Mouse (Mus musculus): ENCODE measurements around the gene Ipo13. TPM values are rescaled to one million over a fixed set of nuclear protein-coding genes. Genes with fewer than 3 reads are reported as not detected.

The Ipo13 gene
- total and polyA plus RNA-seq, 3 experiments, result 7.4 to 46.5 (median 22.0) TPM

GRCm38 (mm10) chr4:117926545-117927482, 12.0 kb upstream of the Ipo13 start:
- Histone ChIP-seq H3K4me1 (ENCODE audit: control insufficient read depth in 1 of 2, insufficient read depth in 2 of 2) (peaks cover 2 to 15% of the 10 kb centered on the region in 2 experiments; a peak in 2 of 4 replicates), H3K4me2 (ENCODE audit: insufficient read depth, low read depth, poor library complexity, severe bottlenecking) (no peak overlapping the region), H3K36me3 (replicated peaks in 1 of 2; ENCODE audit: control insufficient read depth in 1 of 2, insufficient read depth in 1 of 2, low read length in 1 of 2) (no peaks in the 10 kb centered on the region), H3K79me2 (replicated peaks; ENCODE audit: control insufficient read depth, extremely low read depth, insufficient read depth, poor library complexity, severe bottlenecking) (no peaks in the 10 kb centered on the region), H3K9ac (ENCODE audit: insufficient read depth, low read depth) (no peak overlapping the region), H3K4me3 (replicated peaks in 1 of 3; ENCODE audit: low read depth in 2 of 3, low read length in 2 of 3, poor library complexity in 1 of 3) (no peak overlapping the region), H3K27ac (ENCODE audit: insufficient read depth, low read depth) (no peak overlapping the region), H3K9me3 (replicated peaks; ENCODE audit: low read length) (peaks cover 2% of the 10 kb centered on the region), H3K27me3 (replicated peaks) (no peaks in the 10 kb centered on the region)
- in situ Hi-C loops (cut with MboI; ENCODE audit: low pct_ligation_motif_present, low pct_unique_long_range_greater_than_20kb, low sequenced_read_pairs) (loop anchor here (5.0 kb wide), 1 partner anchor 160 kb away; no protein-coding TSS in a partner anchor), dilution Hi-C loops (cut with MboI; ENCODE audit: extremely low pct_ligation_motif_present, extremely low pct_unique_long_range_greater_than_20kb, low sequenced_read_pairs) (no loop called here)
- TF ChIP-seq TCF12 (IDR thresholded peaks at IDR 0.05; ENCODE audit: low read depth, low read length), result no peak
- no peak for TF ChIP-seq KAT2A (IDR thresholded peaks at IDR 0.05; ENCODE audit: insufficient replicate concordance, low read length)
- no peak for TF ChIP-seq SIN3A (IDR thresholded peaks at IDR 0.05; ENCODE audit: low read length)
- TF ChIP-seq MAX (IDR thresholded peaks at IDR 0.05; ENCODE audit: low read length), result no peak
- TF ChIP-seq IRF4 (IDR thresholded peaks at IDR 0.05; ENCODE audit: low read depth, low read length), result no peak
- no peak for TF ChIP-seq ZKSCAN1 (IDR thresholded peaks at IDR 0.05; ENCODE audit: borderline replicate concordance, low read depth, low read length)
- no peak for TF ChIP-seq TBP (conservative IDR thresholded peaks at IDR 0.05; ENCODE audit: low read depth, low read length)
- TF ChIP-seq ZC3H11A (IDR thresholded peaks at IDR 0.05; ENCODE audit: low read depth, low read length), result no peak
- no peak for TF ChIP-seq RCOR1 (conservative IDR thresholded peaks at IDR 0.05; ENCODE audit: low read depth, low read length)
- no peak for TF ChIP-seq USF1 (IDR thresholded peaks at IDR 0.05; ENCODE audit: low read depth, low read length)
- no peak for TF ChIP-seq MXI1 (IDR thresholded peaks at IDR 0.05; ENCODE audit: low read depth, low read length)
- TF ChIP-seq RAD21 (IDR thresholded peaks at IDR 0.05; ENCODE audit: low read depth, low read length), result no peak
- TF ChIP-seq CHD2 (IDR thresholded peaks at IDR 0.05; ENCODE audit: low read length), result no peak
- no peak for TF ChIP-seq NRF1 (IDR thresholded peaks at IDR 0.05; ENCODE audit: low read depth, low read length)
- TF ChIP-seq POLR2AphosphoS2 (IDR thresholded peaks at IDR 0.05; ENCODE audit: low read depth, low read length), result no peak
- no peak for TF ChIP-seq MAZ (IDR thresholded peaks at IDR 0.05; ENCODE audit: low read depth, low read length)
- DNase-seq (ENCODE audit: extremely low read depth), result no peak

GRCm38 (mm10) chr4:117924916-117925315, 10.1 kb upstream of the Ipo13 start:
- TF ChIP-seq ZNF384 (IDR thresholded peaks at IDR 0.05; ENCODE audit: low read depth, low read length), result no peak
- TF ChIP-seq MAX (IDR thresholded peaks at IDR 0.05; ENCODE audit: low read length), result no peak
- no peak for TF ChIP-seq IRF4 (IDR thresholded peaks at IDR 0.05; ENCODE audit: low read depth, low read length)
- no peaks in the 10 kb centered on the region for H3K27me3 ChIP-seq (replicated peaks)
- no peak overlapping the region for H3K27ac ChIP-seq (ENCODE audit: insufficient read depth, low read depth)
- H3K4me3 ChIP-seq (replicated peaks in 1 of 3; ENCODE audit: low read depth in 2 of 3, low read length in 2 of 3, poor library complexity in 1 of 3), result no peak overlapping the region
- in situ Hi-C loops (cut with MboI; ENCODE audit: low pct_ligation_motif_present, low pct_unique_long_range_greater_than_20kb, low sequenced_read_pairs), result loop anchor here (5.0 kb wide), 1 partner anchor 162 kb away; no protein-coding TSS in a partner anchor
- no peak overlapping the region for H3K9ac ChIP-seq (ENCODE audit: insufficient read depth, low read depth)
- no peak overlapping the region for H3K4me2 ChIP-seq (ENCODE audit: insufficient read depth, low read depth, poor library complexity, severe bottlenecking)
- H3K9me3 ChIP-seq (replicated peaks; ENCODE audit: low read length), result no peaks in the 10 kb centered on the region
- peaks cover 2 to 21% of the 10 kb centered on the region in 2 experiments; a peak in 2 of 4 replicates for H3K4me1 ChIP-seq (ENCODE audit: control insufficient read depth in 1 of 2, insufficient read depth in 2 of 2)
- H3K79me2 ChIP-seq (replicated peaks; ENCODE audit: control insufficient read depth, extremely low read depth, insufficient read depth, poor library complexity, severe bottlenecking), result no peaks in the 10 kb centered on the region
- dilution Hi-C loops (cut with MboI; ENCODE audit: extremely low pct_ligation_motif_present, extremely low pct_unique_long_range_greater_than_20kb, low sequenced_read_pairs), result no loop called here
- DNase-seq (ENCODE audit: extremely low read depth), result no peak
- H3K36me3 ChIP-seq (replicated peaks in 1 of 2; ENCODE audit: control insufficient read depth in 1 of 2, insufficient read depth in 1 of 2, low read length in 1 of 2), result no peaks in the 10 kb centered on the region
